In the genomic region with DNA sequence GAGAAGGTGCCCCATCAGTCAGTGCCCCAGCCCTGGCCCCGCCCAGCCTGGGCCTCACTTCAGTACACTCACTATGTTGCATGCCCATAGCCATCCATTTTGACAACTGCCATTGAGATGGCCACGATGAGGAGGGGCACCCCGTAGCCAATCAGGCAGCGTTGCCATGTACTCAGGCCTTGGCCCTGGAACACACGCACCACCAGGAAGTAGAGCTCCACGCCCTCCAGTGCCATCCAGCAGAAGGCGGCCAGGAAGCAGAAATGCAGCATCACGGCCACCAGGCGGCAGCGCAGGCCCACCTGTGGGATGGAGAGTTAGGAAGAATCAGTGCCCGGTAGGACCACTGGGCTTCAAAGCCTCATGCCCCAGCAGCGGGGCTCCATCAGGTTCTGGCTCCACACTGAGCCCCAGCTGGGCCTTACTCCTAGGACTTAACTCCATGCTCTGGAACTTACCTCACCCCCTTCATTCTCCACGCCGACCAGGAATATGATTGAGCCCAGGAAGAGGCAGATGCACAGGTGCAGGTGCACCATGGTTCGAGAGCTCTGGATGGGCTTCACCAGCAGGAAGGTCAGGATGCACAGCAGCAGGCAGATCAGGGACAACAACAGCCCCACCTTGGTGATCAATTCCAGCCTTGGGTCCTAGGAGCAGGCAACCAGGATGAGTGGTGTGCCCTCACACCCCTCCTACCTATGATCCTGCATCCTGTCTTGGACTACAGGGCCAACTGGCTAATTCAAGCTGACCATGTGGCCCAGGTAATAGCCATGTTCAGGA, we compare ENCODE assay signal across 7 mouse cellular contexts. TPM values are rescaled to one million over a fixed set of nuclear protein-coding genes. Genes with fewer than 3 reads are reported as not detected.
DNase-seq lines count a peak whose midpoint lies in the region; ATAC-seq and TF ChIP-seq lines count a peak whose summit lies in the region.

No protein-coding gene starts in this region.

- no peak overlapping the region for H3K4me3 ChIP-seq in intestine, postnatal 0 days (ENCODE audit: low read depth, low read length)
- no peak overlapping the region for H3K4me3 ChIP-seq in midbrain, embryonic 11.5 days (ENCODE audit: low read depth, low read length)

- no peak overlapping the region for H3K9ac ChIP-seq in intestine, postnatal 0 days (ENCODE audit: low read depth, low read length)
- H3K9ac ChIP-seq in midbrain, embryonic 11.5 days (ENCODE audit: low read length): no peak overlapping the region

- H3K36me3 ChIP-seq in intestine, postnatal 0 days (ENCODE audit: control insufficient read depth, insufficient read depth): peaks cover 88% of the 10 kb centered on the region
- H3K36me3 ChIP-seq in midbrain, embryonic 11.5 days (ENCODE audit: control insufficient read depth, insufficient read depth, low read length): peaks cover 40% of the 10 kb centered on the region

- peak; percentile 95 to 97 for DNase-seq in adrenal gland, adult (ENCODE audit: inconsistent age in 2 of 2, low spot score in 1 of 2)
- DNase-seq in embryo, embryonic 10 days (ENCODE audit: low spot score): peak; percentile 83
- peak; percentile 71 for DNase-seq in gastrocnemius, postnatal 25 days
- peak; percentile 76 to 80 for DNase-seq in left cerebral cortex, postnatal 36 days (ENCODE audit: low spot score in 2 of 2)
- DNase-seq in midbrain, embryonic 11.5 days (ENCODE audit: low spot score, missing footprints): peak; percentile 92
- peak; percentile 82 for DNase-seq in right cerebral cortex, postnatal 4 days

- H3K9me3 ChIP-seq in intestine, postnatal 0 days (ENCODE audit: control insufficient read depth): no peaks in the 10 kb centered on the region
- no peaks in the 10 kb centered on the region for H3K9me3 ChIP-seq in midbrain, embryonic 11.5 days (ENCODE audit: control insufficient read depth, low read length)

- TF ChIP-seq CTCF in intestine, postnatal 0 days (IDR thresholded peaks at IDR 0.05; ENCODE audit: low read depth): peak; percentile 98

- WGBS in intestine, postnatal 0 days: 36% methylated on average over 15 of the region's 15 CpGs
- 46% methylated on average over 15 of the region's 15 CpGs for WGBS in midbrain, embryonic 11.5 days

- intact Hi-C loops in left cerebral cortex, postnatal 36 days (cut with DNase I): loop anchor here (5.0 to 10.0 kb wide), 3 partner anchors 47 to 230 kb away; a partner anchor contains a TSS

- H3K27ac ChIP-seq in intestine, postnatal 0 days (ENCODE audit: low read depth, low read length): no peak overlapping the region
- no peak overlapping the region; the same call in 1 of the 2 replicates for H3K27ac ChIP-seq in midbrain, embryonic 11.5 days (ENCODE audit: low read depth, low read length)

- H3K27me3 ChIP-seq in intestine, postnatal 0 days (replicated peaks; ENCODE audit: control insufficient read depth, insufficient read depth, low read length): no peaks in the 10 kb centered on the region
- no peaks in the 10 kb centered on the region for H3K27me3 ChIP-seq in midbrain, embryonic 11.5 days (ENCODE audit: control insufficient read depth, insufficient read depth, low read length)

- H3K4me1 ChIP-seq in intestine, postnatal 0 days (replicated peaks; ENCODE audit: control insufficient read depth, insufficient read depth, low read length): no peaks in the 10 kb centered on the region
- no peaks in the 10 kb centered on the region for H3K4me1 ChIP-seq in midbrain, embryonic 11.5 days (ENCODE audit: control insufficient read depth, insufficient read depth, low read length)

- no peak overlapping the region for H3K4me2 ChIP-seq in intestine, postnatal 0 days (replicated peaks; ENCODE audit: low read depth)
- no peak overlapping the region for H3K4me2 ChIP-seq in midbrain, embryonic 11.5 days

- ATAC-seq in intestine, postnatal 0 days: peak; percentile 82
- peak; percentile 73 for ATAC-seq in midbrain, embryonic 11.5 days (ENCODE audit: low FRiP score)

RNA-seq across cellular contexts. Expression of a gene that starts 9.9 kb away (rescaled TPM):
- total RNA-seq in gastrocnemius, postnatal 25 days (2021): 10 to 100 TPM; 11.2 to 13.2 TPM
- polyA plus RNA-seq in intestine, postnatal 0 days (2015; fragmentation: Nextera tagmentation; extraction: Ambion mirVana): 69.8 and 75.5 TPM in 2 replicates
- total RNA-seq in left cerebral cortex, postnatal 36 days (2021): 10 to 100 TPM; 15.4 to 18.6 TPM
- polyA plus RNA-seq in midbrain, embryonic 11.5 days (2014; fragmentation: Nextera tagmentation; extraction: Ambion mirVana): 223 and 253 TPM in 2 replicates

RNA-seq across cellular contexts. Expression of a gene that starts 16.2 kb away (rescaled TPM):
- 10 to 100 TPM; 21.7 to 26.2 TPM for total RNA-seq in gastrocnemius, postnatal 25 days (2021)
- 17.2 and 17.6 TPM in 2 replicates for polyA plus RNA-seq in intestine, postnatal 0 days (2015; fragmentation: Nextera tagmentation; extraction: Ambion mirVana)
- 10 to 100 TPM in 1 of 2 experiments, 1 to 10 TPM in 1; 6.0 to 10.8 TPM for total RNA-seq in left cerebral cortex, postnatal 36 days (2021)
- polyA plus RNA-seq in midbrain, embryonic 11.5 days (2014; fragmentation: Nextera tagmentation; extraction: Ambion mirVana): 10.9 and 12.8 TPM in 2 replicates

RNA-seq across cellular contexts. Expression of a gene that starts 25.9 kb away (rescaled TPM):
- 10 to 100 TPM; 34.4 to 47.5 TPM for total RNA-seq in gastrocnemius, postnatal 25 days (2021)
- 37.0 and 40.2 TPM in 2 replicates for polyA plus RNA-seq in intestine, postnatal 0 days (2015; fragmentation: Nextera tagmentation; extraction: Ambion mirVana)
- total RNA-seq in left cerebral cortex, postnatal 36 days (2021): 10 to 100 TPM; 52.9 to 65.1 TPM
- 18.6 and 20.3 TPM in 2 replicates for polyA plus RNA-seq in midbrain, embryonic 11.5 days (2014; fragmentation: Nextera tagmentation; extraction: Ambion mirVana)

RNA-seq across cellular contexts. Expression of a gene that starts 58.4 kb away (rescaled TPM):
- under 1 TPM; 0.13 to 0.15 TPM for total RNA-seq in gastrocnemius, postnatal 25 days (2021)
- polyA plus RNA-seq in intestine, postnatal 0 days (2015; fragmentation: Nextera tagmentation; extraction: Ambion mirVana): 1.1 and 1.2 TPM in 2 replicates
- 1 to 10 TPM; 1.1 to 1.2 TPM for total RNA-seq in left cerebral cortex, postnatal 36 days (2021)
- polyA plus RNA-seq in midbrain, embryonic 11.5 days (2014; fragmentation: Nextera tagmentation; extraction: Ambion mirVana): 0.31 and 0.37 TPM in 2 replicates
